Mouse (Mus musculus) testis, adult 2 months (tissue): ENCODE data around the gene Zfp219.

Experiments used
- CTCF ChIP-seq: fragments of 200-500 bp; IDR thresholded peaks from 2 replicates; pipeline ENCODE4 v1.5.1; 2012; ENCODE audit warnings: low read depth, mild to moderate bottlenecking, inconsistent platforms, low read length, moderate library complexity; ENCODE audit not compliant: control insufficient read depth, insufficient read depth, insufficient replicate concordance
- POLR2A ChIP-seq: fragments of 200-500 bp; IDR thresholded peaks from 2 replicates; pipeline ENCODE4 v1.6.1; 2012; ENCODE audit warnings: low read depth, mild to moderate bottlenecking, inconsistent platforms, low read length, moderate library complexity; ENCODE audit not compliant: control insufficient read depth

- no peak for TF ChIP-seq CTCF
- no peak for TF ChIP-seq POLR2A
Observed at GRCm38 (mm10) chr14:52011683-52012082, 8.8 kb downstream of the Zfp219 start.
